Mouse (Mus musculus) induced T-regulatory cell, adult 2 months (primary cell): Measurements from ENCODE around the gene Zfp146.
"Not testable (repeated sequence)": the region's sequence is repeated elsewhere in the genome, so short reads cannot be mapped to it uniquely, and the experiment has no call there.

Source experiments
- DNase-seq: peaks from one replicate; pipeline ENCODE4 v3.0.0-alpha.2; 2012; ENCODE audit warnings: low read depth

Gene Zfp146

DNA sequence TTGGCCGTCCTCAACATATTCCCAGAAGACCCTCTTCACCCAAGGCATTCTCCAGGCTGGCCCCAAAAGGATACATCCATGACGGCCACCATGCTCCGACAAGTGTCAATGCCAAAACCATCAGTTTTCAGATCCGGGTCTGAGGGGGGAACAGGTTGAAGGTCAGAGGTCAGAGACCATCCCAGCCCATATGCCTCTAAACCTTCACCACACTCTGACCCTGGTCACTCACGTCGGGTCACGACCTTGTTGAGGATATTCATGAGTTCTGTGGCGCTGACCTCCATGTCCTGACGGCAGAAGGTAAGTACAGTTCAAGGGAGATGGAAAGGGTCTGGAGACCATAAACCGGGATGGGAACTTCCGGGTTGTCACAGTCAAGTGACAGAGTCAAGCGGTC, 22.5 kb upstream of the Zfp146 start:
- DNase-seq, result no peak

DNA sequence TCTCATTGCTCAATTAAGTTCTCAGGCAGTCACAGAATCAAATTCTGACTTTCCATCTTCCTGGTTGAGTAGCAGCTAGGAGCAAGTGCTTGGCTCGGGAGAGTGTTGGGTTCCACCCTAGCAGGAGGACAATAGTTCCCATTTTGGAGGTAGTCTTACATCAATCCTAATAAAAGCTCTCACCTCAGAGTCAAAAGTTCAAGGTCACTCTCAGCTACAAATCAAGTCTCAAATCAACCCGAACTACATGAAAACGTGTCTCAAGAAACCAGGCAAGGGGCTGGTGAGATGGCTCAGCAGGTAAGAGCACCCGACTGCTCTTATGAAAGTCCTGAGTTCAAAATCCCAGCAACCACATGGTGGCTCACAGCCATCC, 19.6 kb upstream of the Zfp146 start:
- no peak for DNase-seq

DNA sequence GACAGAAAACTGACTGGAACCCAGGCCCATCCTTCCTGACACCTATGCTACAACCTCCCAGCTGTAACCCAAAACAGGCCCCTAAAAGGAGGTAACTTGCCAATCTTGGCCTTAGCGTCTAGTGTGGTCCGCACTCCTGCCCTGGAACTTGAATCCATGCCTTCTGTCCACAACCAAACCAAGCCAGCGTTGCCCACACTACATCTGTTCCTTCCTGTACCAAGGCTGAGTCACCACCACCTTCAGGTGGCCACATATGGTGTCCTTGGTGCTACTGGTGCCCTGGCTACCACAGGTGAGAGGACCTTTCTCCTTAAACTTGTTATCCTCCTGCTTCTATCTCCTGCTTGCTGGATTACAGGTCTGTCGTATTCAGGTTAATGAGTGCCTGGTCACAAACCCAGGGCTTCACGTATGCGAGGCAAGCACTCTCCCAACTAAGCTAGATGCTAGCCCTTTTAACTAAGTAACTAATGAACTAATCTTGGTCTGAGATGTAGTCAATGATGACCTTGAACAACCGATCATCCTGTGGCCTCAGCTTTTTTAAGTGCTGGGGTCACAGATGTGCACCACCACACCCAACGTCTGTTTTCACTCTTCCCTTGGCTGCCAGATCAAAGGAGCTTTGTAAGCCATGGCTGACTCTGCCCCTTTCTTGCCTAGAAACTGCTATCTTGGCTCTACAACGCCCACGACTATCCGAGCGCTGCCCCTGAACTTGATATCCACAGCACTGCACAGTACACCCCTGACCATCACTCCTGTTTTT, 19.0 kb upstream of the Zfp146 start:
- no peak for DNase-seq

DNA sequence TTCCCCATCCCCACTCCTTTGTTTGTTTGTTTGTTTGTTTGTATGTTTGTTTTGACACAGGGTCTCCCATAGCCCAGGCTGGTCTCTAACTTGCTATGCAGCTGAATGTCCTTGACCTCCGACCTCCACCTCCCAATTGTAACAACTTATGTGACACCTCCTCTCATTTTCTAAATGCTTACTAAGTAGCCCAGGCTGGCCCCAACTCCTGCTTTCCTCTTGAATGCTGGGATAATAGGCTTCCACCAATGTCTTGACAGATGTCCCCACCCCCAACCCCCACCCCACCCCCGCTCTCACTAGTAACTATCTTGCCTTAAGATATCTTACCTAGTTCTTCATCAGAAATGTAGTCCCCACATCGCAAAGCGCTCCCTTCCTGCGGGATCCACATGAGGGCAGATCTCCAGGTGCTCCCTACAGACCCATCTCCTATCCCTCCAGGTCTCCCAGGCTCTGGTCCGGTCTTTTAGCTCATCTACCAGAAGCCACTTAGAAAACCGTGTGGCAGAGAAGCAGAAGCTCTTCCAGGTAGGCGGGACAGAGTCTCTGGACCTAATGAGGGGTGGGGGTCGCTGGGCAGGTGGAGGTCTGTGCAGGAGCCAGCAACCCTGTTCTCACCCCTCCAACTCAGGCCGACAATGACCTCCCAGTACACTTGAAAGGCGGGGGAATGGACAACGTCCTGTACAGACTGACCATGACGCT, 15.2 kb upstream of the Zfp146 start:
- no peak for DNase-seq

DNA sequence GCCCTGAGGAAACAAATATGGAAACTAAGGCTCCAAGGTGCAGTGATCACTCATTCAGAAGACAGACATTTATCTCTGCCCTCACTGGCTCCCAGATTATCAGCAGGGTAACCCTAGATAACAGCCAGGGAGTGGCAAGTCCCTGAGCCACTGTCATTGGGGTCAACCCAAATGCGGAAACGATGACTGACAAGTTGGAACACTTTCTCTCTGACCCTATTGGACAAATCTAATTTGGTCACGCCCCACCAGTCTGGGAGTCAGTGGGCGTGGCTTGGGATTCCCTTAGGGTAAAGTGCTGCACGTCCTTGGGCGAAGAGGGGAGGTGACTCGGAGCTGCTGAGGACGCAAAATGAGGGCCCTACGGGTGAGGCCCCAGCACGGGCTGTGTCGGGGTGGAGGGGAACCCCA, 14.3 kb upstream of the Zfp146 start, which contains the start of gene Cox7a1:
Gene Cox7a1, plus strand, starts transcription at position 266 of the 411 bp plus-strand sequence.
- DNase-seq, result peak; percentile 94

DNA sequence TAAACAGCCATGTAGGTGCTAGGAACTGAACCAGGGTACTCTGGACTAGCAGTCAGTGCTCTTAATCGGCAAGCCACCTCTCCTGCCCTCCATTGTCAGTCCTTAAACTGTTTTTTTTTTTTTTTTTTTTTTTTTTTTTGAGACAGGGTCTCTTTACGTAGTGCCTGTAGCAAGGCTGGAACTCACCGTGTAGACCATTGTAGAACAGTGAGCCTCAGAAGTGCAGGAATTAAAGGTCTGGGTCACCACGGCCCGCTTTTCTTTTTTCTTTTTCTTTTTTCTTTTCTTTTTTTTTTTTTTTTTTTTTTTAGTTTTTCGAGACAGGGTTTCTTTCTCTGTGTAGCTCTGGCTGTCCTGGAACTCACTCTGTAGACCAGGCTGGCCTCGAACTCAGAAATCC, 13.6 kb upstream of the Zfp146 start:
- DNase-seq, result not testable (repeated sequence)

DNA sequence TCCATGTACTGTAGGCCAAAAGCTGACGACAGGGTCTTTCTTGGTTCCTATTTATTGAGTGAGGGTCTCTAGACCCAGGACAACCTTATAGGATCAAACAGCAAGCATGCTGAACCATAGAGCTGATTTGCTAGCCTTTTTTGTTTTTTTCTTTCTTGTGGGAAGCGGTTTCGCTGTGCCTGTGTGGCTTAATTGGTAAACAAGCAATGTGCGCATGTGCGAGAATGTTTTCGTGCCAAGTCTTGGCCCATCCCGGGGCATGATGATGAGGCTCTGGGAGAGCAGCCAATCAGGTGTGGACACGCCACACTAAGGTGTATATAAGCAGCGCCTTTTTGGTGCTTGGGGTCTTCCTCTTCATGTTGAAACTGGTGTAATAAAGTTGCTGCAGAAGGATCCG, 12.4 kb upstream of the Zfp146 start:
- DNase-seq, result not testable (repeated sequence)

DNA sequence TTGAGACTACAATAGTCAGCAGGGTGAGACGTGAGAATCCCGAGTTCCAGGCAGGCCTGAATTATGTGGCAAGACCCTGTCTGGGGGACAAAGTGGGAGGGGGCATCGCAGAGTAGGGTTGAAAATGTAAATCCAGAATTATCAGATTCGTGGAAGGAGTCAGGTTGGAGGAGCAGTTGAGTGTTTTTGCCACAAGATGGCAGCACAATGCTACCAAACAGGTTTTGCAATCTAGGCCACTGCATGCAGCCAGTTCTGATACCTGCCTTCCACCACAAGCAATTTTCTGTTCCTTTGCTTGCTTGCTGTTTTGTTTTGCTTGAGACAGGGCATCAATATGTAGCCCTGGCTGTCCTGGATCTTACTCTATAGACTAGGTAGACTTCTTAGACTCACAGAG, 11.8 kb upstream of the Zfp146 start:
- DNase-seq, result peak; percentile 91

DNA sequence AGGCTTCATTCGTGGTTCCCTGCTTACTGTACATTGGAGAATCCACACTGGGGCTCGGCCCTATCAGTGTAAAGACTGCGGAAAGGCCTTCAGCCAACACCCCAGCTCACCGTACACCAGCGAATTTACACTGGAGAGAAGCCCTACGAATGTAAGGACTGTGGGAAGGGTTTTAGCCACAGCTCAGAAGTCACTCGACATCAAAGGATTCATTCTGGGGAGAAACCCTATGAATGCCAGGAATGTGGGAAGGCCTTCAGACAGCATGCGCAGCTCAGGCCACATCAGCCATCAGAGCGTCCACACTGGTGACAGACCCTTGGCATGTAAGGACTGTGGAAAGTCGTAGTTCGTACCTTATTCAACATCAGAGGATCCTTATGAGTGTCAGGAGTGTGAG, 8.7 kb upstream of the Zfp146 start:
- DNase-seq, result no peak

DNA sequence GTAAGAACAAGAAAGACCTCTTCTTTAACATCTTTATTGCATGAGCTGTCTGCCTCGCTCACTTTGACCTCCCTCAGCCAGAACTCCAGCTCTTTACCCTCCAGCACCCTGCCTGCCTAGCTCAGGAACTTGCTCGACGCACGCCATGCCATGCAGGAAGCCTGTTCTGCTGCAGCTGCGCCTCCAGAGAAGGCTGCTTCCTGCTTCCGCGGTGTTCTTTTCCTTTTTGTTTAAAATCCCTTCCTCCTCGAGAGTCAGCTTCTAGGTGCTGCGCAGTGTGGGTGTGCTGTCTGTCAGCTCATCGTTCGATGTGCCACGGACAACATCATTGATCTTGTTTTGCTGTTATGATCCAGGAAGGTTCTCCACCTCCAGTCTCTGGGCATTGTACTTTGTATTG, 6.9 kb upstream of the Zfp146 start:
- DNase-seq, result no peak

DNA sequence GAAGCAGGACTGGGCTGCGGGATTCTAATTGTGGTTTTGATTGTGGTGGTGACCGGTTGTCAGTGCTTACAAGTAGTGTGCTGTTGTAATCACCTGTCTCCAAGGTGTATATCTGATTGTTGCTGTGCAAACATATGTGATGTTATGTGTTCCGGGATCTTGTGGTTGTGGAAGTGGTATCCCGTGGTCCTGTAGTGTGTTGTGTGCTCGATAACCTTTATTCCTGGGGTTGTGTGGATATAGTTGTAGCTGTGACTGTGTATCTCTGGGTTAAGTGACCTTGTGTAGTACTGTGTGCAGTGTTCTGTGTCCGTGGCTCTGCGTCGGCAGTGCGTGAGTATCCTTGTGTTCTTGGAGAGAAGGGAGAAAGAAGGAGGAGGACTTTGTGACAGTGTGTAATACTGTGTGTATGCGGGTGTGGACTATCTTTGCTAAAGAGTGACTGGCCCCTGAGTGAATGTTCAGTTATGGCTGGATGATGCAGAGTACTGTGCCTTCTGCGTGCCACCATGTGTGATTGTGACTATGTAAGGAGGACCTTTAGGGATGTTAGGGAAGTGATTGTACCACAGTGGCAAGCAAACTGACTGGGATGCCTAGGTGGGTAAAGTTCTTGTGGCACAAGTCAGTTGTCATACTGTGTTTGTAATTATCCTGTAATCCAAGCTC, 867 bp upstream of the Zfp146 start:
- no peak for DNase-seq

DNA sequence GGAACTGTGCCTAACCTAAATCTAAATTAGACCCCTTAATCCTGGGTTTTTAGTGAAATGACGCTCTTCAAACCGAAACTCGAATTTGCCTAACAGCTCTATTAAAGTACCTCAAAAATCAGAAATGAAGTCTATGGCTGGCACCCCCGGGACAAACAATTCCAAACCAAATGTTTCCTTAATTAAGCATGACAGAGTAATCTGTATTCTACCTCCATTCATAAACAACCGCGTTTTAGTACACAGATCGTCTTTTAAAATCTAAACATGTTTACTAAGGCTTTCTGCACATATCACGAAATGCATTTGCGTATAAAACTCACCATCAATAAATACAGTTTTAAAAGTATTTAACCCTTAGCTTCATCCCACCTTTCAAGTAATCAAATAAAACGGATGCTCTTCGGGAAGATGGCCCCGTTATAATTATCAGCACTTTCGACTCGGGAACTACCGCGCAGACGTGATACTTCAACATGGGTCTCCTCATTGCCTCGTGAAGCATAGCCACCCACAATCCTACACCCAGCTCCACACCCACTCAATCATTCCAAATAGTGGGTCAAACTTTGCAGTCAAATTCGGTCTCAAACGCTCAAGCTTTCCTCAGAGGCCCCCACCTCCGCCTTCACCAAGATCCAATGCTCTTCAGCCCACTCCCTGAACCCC, 502 bp downstream of the Zfp146 start:
- DNase-seq, result no peak

DNA sequence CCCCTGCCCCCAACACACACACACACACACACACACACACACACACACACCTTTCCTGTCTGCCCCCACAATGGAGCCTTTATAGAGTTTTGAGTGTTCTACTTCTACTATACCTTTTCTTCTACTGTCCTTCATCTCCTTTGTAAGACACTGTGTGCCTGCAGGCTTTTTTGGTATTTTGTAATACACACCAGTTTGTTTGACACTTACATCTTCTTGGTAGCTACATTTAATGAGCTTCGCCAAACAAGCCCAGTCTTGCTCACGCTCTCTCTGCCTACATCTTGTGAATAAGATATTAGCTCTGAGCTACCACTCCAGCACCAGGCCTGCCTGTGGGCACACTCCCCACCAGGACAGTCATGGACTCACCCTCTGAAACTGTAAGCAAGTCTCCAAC, 4.8 kb downstream of the Zfp146 start:
- no peak for DNase-seq

DNA sequence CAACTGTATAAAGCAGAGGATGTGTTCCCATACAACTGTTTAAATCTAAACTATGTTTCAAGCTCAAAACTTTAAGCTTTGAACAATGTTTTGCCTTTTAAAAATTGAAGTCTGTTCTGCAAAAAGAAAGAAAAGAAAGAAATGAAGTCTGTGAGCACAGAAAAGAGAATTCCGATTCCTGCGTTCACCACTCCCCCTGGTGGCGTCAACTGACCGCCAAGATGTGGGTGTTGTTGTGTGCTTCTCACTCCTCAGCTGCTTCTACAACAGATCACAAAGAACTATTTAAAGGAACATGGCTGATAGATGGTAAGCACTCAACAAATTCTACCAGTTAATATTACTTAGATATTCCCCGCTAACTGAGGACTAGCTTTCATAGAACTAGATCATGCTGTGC, 6.4 kb downstream of the Zfp146 start:
- no peak for DNase-seq

DNA sequence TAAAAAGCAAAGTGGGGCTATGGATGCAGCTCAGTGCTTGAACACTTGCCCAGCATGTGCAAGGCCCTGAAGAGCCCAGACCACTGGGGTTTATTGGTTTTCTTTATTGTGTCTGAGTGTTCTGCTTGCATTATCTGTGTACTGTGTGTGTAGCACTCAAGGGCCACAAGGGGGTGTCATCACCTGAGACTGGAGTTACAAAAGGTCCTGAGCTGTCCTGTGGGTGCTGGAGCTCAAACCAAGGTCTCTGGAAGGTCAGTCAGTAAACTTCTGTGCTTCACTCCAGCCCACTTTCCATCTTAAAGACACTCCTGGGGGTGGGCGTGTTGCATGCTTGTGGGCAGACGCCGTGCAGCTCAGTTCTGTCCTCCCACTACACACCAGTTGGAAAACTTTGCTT, 14.0 kb downstream of the Zfp146 start:
- DNase-seq, result no peak

DNA sequence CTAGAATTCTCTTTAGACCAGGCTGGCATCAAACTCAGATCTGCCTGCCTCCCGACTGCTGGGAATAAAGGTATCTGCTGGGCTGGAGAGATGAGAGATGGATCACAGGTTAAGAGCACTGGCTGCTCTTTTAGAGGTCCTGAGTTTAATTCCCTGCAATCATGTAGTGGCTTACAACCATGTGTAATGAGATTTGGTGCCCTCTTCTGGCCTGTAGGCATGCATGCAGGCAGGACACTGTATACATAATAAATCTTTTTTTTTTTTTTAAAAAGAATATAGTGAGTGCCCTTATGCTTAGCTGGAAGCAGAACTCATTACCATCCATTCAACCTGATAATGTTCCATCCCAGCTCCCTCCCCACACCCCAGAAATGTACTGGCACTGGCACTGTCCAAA, 15.5 kb downstream of the Zfp146 start:
- peak; percentile 18 for DNase-seq

DNA sequence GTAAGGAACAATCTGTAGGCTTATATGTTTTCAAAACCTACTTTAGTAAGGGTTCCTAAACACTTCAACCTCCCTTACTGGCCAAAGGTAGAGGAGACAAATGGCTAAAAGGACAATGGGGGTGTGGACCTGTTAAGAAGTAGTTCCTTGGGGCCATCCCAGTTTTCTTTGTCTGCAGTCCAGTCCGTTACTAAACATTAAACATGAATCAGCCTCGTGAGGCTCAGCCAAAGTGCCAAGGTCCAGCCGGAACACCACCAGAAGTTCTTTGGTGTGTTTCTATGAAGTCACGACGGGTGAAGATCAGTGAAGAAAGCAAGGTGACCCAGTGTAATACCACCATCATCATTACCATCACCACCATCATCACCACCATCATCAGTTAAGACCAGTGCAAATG, 22.5 kb downstream of the Zfp146 start:
- no peak for DNase-seq

DNA sequence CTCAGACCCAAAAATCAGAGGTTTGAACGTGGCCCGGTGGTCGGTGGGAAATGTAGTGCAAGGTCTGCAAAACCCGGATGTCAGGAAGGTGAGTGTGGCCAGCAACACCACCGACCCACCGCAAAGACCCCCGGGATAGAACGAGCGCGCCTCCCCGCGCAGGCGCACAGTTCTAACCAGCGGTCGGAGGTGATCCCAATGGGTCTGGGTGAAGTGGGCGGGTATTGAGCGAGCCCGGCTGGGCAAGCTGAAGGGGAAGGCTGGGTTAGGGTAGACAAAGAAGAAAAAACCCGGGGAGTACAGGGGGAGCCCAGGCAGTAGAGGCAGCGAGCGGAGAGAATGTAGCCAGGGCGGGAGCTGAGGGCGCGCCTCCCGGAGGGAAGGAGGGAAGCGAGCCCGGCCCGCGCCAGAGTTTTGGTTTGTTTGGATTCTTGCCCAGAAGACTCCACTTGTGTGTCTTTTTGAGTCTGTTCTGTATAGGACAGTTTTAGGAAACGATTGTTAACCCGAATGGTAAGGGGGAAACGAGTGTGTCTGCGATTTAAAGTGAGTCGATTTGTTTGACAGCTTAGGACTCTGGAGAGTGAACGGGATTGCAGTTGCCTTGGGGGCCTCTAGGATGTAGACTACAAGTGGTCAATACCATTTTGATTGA, 25.9 kb downstream of the Zfp146 start:
- no peak for DNase-seq

DNA sequence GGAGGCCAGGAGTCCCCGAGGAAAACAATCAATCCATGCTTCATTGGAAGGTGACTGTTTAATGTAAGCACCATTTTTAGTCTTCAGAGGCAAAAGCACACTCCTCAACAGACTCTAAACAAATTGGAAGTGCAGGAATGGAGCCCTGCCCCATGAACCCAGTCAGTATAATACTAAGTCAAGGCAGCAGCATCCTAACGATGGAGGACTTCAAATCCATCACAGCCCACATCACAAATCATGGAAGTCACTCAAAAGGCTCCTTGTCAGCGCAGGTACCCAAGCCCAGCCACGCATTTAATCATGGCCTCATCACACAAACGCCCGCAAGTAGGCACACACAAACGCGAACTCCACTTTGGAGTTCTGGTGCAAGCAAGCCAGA, 26.4 kb downstream of the Zfp146 start:
- DNase-seq, result no peak

DNA sequence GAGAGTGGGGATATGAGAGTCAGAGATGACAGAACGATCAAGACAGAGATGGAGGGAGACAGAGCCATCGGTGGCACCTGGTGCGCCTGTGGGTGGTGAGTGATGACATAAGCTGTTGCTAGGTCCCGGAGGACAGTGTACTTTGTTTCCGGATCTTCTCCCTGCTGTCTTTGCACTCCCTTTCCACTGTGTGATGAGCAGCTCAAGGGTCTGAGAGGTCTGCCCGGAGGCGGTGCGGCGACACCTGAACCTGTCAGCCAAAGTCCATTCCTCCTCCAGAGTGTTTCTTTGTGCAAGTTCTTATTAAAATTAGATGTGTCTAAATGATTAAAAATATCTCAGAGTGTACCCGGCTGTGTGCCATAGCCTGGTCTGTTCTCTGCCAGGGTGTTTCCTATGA, 32.7 kb downstream of the Zfp146 start:
- DNase-seq, result no peak

DNA sequence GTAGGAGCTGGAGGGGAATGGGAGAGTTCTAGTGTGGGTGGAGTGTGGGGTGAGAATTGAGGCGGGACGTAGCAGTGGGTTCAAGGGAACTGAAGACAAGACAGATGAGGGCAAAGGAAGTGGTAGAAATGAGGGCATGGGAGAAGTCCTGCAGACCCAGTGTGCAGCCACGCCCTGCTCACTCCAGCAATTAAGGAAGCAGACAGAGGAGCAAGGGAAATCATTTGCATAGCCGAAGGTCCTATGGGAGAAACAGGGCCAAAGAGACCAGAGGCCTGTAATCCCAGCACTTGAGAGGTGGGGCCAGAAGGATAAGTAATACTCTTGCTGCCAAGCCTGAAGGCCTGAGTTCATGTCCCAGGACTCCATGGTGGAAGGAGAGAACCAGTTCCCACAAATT, 37.2 kb downstream of the Zfp146 start:
- no peak for DNase-seq

DNA sequence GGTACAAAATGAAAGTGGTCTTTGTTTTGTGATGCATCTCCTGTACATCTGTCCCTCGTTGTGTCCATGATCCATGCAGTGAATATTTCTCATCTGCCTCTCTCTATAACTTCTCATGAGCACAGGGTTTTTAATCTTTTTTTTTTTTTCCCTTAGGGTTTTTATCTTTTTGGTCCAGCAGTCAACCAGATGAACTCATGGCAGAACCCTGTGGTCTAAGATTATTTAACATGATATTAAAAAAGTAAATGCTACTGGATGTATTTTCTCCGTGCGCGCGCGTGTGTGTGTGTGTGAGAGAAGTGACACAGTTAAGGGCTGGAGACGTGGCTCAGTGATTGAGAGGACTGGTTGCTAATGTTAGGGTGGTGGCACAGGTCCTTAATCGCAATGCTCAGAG, 39.6 kb downstream of the Zfp146 start:
- no peak for DNase-seq
